Mouse (Mus musculus) layer of hippocampus, adult 8-10 months (tissue): ENCODE results near the gene Scarf1. TPM values are rescaled to one million over a fixed set of nuclear protein-coding genes. Genes with fewer than 3 reads are reported as not detected.

Source experiments
- DNase-seq, 2 experiments: peaks; one replicate each; pipeline ENCODE4 v3.0.0; 2022; ENCODE audit warnings: low spot score in 2 of 2
- microRNA-seq, 2 experiments: library from miRNA; unstranded; fragments of <30 nt; microRNA quantifications; one replicate each; pipeline ENCODE4 v1.2.0; 2022
- total RNA-seq, 4 experiments: library from RNA; stranded (reverse); gene quantifications; 2 replicates each; pipeline ENCODE4 v1.2.4; 2022

The Scarf1 gene
- total RNA-seq, 4 experiments from 2014 or later, result 1.1 to 1.6 (median 1.4) TPM

GRCm38 (mm10) chr11:75563851-75564548 lies 50.7 kb downstream of the Scarf1 start:
- DNase-seq, result no peak

GRCm38 (mm10) chr11:75565849-75566248 lies 52.5 kb downstream of the Scarf1 start:
- DNase-seq, result no peak

- DNase-seq, result no peak
Measured at GRCm38 (mm10) chr11:75566276-75567196, 53.2 kb downstream of the Scarf1 start.

- DNase-seq, result no peak
Measured at GRCm38 (mm10) chr11:75567346-75568114, 54.2 kb downstream of the Scarf1 start.

GRCm38 (mm10) chr11:75568115-75568511 lies 54.8 kb downstream of the Scarf1 start:
- DNase-seq, result no peak

GRCm38 (mm10) chr11:75568962-75569361 lies 55.6 kb downstream of the Scarf1 start:
- DNase-seq, result peak in 1 of 2 experiments; percentile 11

- no peak for DNase-seq
Measured at GRCm38 (mm10) chr11:75570375-75571125, 57.2 kb downstream of the Scarf1 start.

- no peak for DNase-seq
Measured at GRCm38 (mm10) chr11:75571126-75571990, 58.0 kb downstream of the Scarf1 start.

- DNase-seq, result peak in 1 of 2 experiments; percentile 43
Measured at GRCm38 (mm10) chr11:75572301-75572791, 59.0 kb downstream of the Scarf1 start.

GRCm38 (mm10) chr11:75572854-75573650 lies 59.7 kb downstream of the Scarf1 start:
- peak; percentile 89 to 95 for DNase-seq

GRCm38 (mm10) chr11:75574378-75575123 lies 61.2 kb downstream of the Scarf1 start:
- DNase-seq, result no peak

- no peak for DNase-seq
Measured at GRCm38 (mm10) chr11:75575560-75576123, 62.3 kb downstream of the Scarf1 start.

Small RNA genes within 50 kb of the gene (microRNA-seq; reads per million reads assigned to microRNA genes)
- gene Mir22 (2,466 to 13,319 reads per million in 2 experiments), gene Mir3971 (0.32 to 1.0 reads per million in 2 experiments)

Other genes starting within 250 kb of the Scarf1 start
- gene Rpa1, start 165.2 kb upstream of the Scarf1 start, total RNA-seq, result 10 to 100 TPM; 61.7 to 67.5 (median 66.1) TPM
- gene Smyd4, start 165.1 kb upstream of the Scarf1 start, total RNA-seq, result 10 to 100 TPM; 15.0 to 23.6 (median 19.6) TPM
- 10 to 100 TPM in 3 of 4 experiments, 1 to 10 TPM in 1; 9.7 to 16.0 (median 11.5) TPM for gene Serpinf1, start 90.8 kb upstream of the Scarf1 start, total RNA-seq
- gene Serpinf2, start 73.9 kb upstream of the Scarf1 start, total RNA-seq, result 1 to 10 TPM in 2 of 4 experiments, under 1 TPM in 2; 0.45 to 4.0 (median 1.8) TPM
- 10 to 100 TPM; 23.5 to 25.3 (median 24.3) TPM for gene Wdr81, start 58.8 kb upstream of the Scarf1 start, total RNA-seq
- gene Tlcd2, start 51.8 kb upstream of the Scarf1 start, total RNA-seq, result under 1 TPM in 3 of 4 experiments, not detected in 1; 0.43 to 0.45 (median 0.45) TPM
- 100 to 1,000 TPM; 129 to 140 (median 135) TPM for gene Prpf8, start 26.7 kb upstream of the Scarf1 start, total RNA-seq
- 1 to 10 TPM; 1.1 to 2.3 (median 1.6) TPM for gene Rilp, start 3.4 kb upstream of the Scarf1 start, total RNA-seq
- gene Slc43a2, start 18.2 kb downstream of the Scarf1 start, total RNA-seq, result 10 to 100 TPM; 42.6 to 55.5 (median 52.7) TPM
- 100 to 1,000 TPM; 264 to 282 (median 275) TPM for gene Pitpna, start 74.6 kb downstream of the Scarf1 start, total RNA-seq
- gene Inpp5k, start 117.4 kb downstream of the Scarf1 start, total RNA-seq, result 10 to 100 TPM; 45.1 to 54.5 (median 50.2) TPM
- 10 to 100 TPM; 17.0 to 24.3 (median 20.5) TPM for gene Myo1c, start 137.0 kb downstream of the Scarf1 start, total RNA-seq
- gene Crk, start 165.7 kb downstream of the Scarf1 start, total RNA-seq, result 100 to 1,000 TPM; 111 to 128 (median 120) TPM
- gene Ywhae, start 219.3 kb downstream of the Scarf1 start, total RNA-seq, result 1,000 to 10,000 TPM; 1,071 to 1,270 (median 1,168) TPM